Mouse (Mus musculus) ES-Bruce4 (cell line): Measurements from ENCODE around the gene Cmklr1. TPM values are rescaled to one million over a fixed set of nuclear protein-coding genes. Genes with fewer than 3 reads are reported as not detected.
A peak's percentile ranks its signal among the peaks of the same experiment; 100 is the strongest.

Experiments used
- H3K27ac ChIP-seq: 2 replicates; pipeline ENCODE4 v1.5.1; 2012; ENCODE audit warnings: low read length, inconsistent platforms; ENCODE audit not compliant: insufficient read depth
- H3K27me3 ChIP-seq: 2 replicates; pipeline ENCODE4 v1.6.1; 2012; ENCODE audit warnings: mild to moderate bottlenecking, low read length, inconsistent platforms; ENCODE audit not compliant: control insufficient read depth, poor library complexity, insufficient read depth, severe bottlenecking
- H3K36me3 ChIP-seq: 2 replicates; pipeline ENCODE4 v1.6.1; 2012; ENCODE audit warnings: inconsistent platforms, mild to moderate bottlenecking, low read length, moderate library complexity; ENCODE audit not compliant: control insufficient read depth, poor library complexity, insufficient read depth, severe bottlenecking
- H3K4me1 ChIP-seq: one replicate; pipeline ENCODE4 v1.8.1; 2011; ENCODE audit warnings: low read length; ENCODE audit not compliant: control insufficient read depth, insufficient read depth
- H3K4me3 ChIP-seq: 2 replicates; pipeline ENCODE4 v1.5.1; 2011; ENCODE audit warnings: low read depth, mild to moderate bottlenecking, low read length
- H3K9ac ChIP-seq: 2 replicates; pipeline ENCODE4 v1.6.1; 2012; ENCODE audit warnings: low read depth, mild to moderate bottlenecking, inconsistent platforms; ENCODE audit not compliant: poor library complexity, severe bottlenecking
- H3K9me3 ChIP-seq: replicated peaks from 2 replicates; pipeline ENCODE4 v1.6.1; 2012; ENCODE audit warnings: mild to moderate bottlenecking, low read length, inconsistent platforms; ENCODE audit not compliant: control insufficient read depth, poor library complexity, insufficient read depth, severe bottlenecking
- CTCF ChIP-seq: IDR thresholded peaks from one replicate; pipeline ENCODE4 v1.8.1; 2011; ENCODE audit warnings: low read depth, low read length
- EP300 ChIP-seq: IDR thresholded peaks from 2 replicates; pipeline ENCODE4 v1.6.1; 2011; ENCODE audit warnings: low read depth, low read length; ENCODE audit not compliant: insufficient read depth
- POLR2A ChIP-seq: IDR thresholded peaks from one replicate; pipeline ENCODE4 v1.8.1; 2011; ENCODE audit warnings: low read length; ENCODE audit not compliant: insufficient read depth
- polyA plus RNA-seq: library from polyadenylated mRNA; stranded (reverse); fragments of >200 nt; gene quantifications from 2 replicates; pipeline ENCODE4 v1.2.4, GENCODE M21; 2011; ENCODE audit warnings: low read depth; ENCODE audit not compliant: missing spikeins, insufficient read depth, insufficient read length

The Cmklr1 gene
- polyA plus RNA-seq, 1 experiment, result 2.1 TPM

GRCm38 (mm10) chr5:113606961-113607785 lies 43.1 kb downstream of the Cmklr1 start:
- no peak overlapping the region for H3K27ac ChIP-seq
- H3K36me3 ChIP-seq, result no peaks in the 10 kb centered on the region
- TF ChIP-seq CTCF (peak; percentile 17), EP300 (no peak), POLR2A (no peak)
- H3K4me3 ChIP-seq, result peak overlapping the region; percentile 45
- H3K9ac ChIP-seq, result no peak overlapping the region
- no peaks in the 10 kb centered on the region for H3K9me3 ChIP-seq
- no peaks in the 10 kb centered on the region for H3K27me3 ChIP-seq
- peaks cover 7% of the 10 kb centered on the region for H3K4me1 ChIP-seq

- Histone ChIP-seq H3K4me3 (no peak overlapping the region), H3K9ac (no peak overlapping the region), H3K9me3 (no peaks in the 10 kb centered on the region), H3K27me3 (no peaks in the 10 kb centered on the region), H3K27ac (no peak overlapping the region), H3K4me1 (peaks cover 7% of the 10 kb centered on the region), H3K36me3 (no peaks in the 10 kb centered on the region)
- TF ChIP-seq POLR2A, result no peak
- no peak for TF ChIP-seq CTCF
- TF ChIP-seq EP300, result no peak
These were observed 44.1 kb downstream of the Cmklr1 start for GRCm38 (mm10) chr5:113606121-113606520.

- TF ChIP-seq POLR2A (no peak), CTCF (no peak), EP300 (no peak)
- H3K36me3 ChIP-seq, result no peaks in the 10 kb centered on the region
- H3K4me3 ChIP-seq, result no peak overlapping the region
- H3K4me1 ChIP-seq, result peaks cover 7% of the 10 kb centered on the region
- no peaks in the 10 kb centered on the region for H3K27me3 ChIP-seq
- no peak overlapping the region for H3K27ac ChIP-seq
- no peaks in the 10 kb centered on the region for H3K9me3 ChIP-seq
- H3K9ac ChIP-seq, result no peak overlapping the region
These were observed 45.5 kb downstream of the Cmklr1 start for GRCm38 (mm10) chr5:113604758-113605157.

GRCm38 (mm10) chr5:113603471-113603870 lies 46.8 kb downstream of the Cmklr1 start:
- peaks cover 2% of the 10 kb centered on the region for H3K4me1 ChIP-seq
- no peak for TF ChIP-seq POLR2A
- TF ChIP-seq EP300, result no peak
- no peak for TF ChIP-seq CTCF
- H3K9ac ChIP-seq, result no peak overlapping the region
- H3K4me3 ChIP-seq, result no peak overlapping the region
- H3K9me3 ChIP-seq, result no peaks in the 10 kb centered on the region
- no peaks in the 10 kb centered on the region for H3K36me3 ChIP-seq
- H3K27me3 ChIP-seq, result no peaks in the 10 kb centered on the region
- no peak overlapping the region for H3K27ac ChIP-seq

- Histone ChIP-seq H3K9ac (no peak overlapping the region), H3K4me3 (no peak overlapping the region), H3K27ac (no peak overlapping the region), H3K9me3 (no peaks in the 10 kb centered on the region), H3K27me3 (no peaks in the 10 kb centered on the region), H3K36me3 (no peaks in the 10 kb centered on the region), H3K4me1 (no peaks in the 10 kb centered on the region)
- TF ChIP-seq EP300 (no peak), POLR2A (no peak)
These were observed 49.4 kb downstream of the Cmklr1 start for GRCm38 (mm10) chr5:113600803-113601202.

- no peak overlapping the region for H3K4me3 ChIP-seq
- no peaks in the 10 kb centered on the region for H3K36me3 ChIP-seq
- H3K9ac ChIP-seq, result no peak overlapping the region
- no peak for TF ChIP-seq EP300
- no peak for TF ChIP-seq POLR2A
- no peak for TF ChIP-seq CTCF
- no peaks in the 10 kb centered on the region for H3K4me1 ChIP-seq
- no peak overlapping the region for H3K27ac ChIP-seq
- H3K9me3 ChIP-seq, result no peaks in the 10 kb centered on the region
- H3K27me3 ChIP-seq, result no peaks in the 10 kb centered on the region
These were observed 50.0 kb downstream of the Cmklr1 start for GRCm38 (mm10) chr5:113600181-113600580.
